Mouse (Mus musculus) E14TG2a.4 (cell line): ENCODE measurements at regions not wholly inside any gene's neighbourhood (a gene's known extent, or its start where the extent isn't known, plus 50 kb on each side); places are given as distances from the start of the nearest gene placed in this dataset.

Source experiments
- CTCF ChIP-seq: conservative IDR thresholded peaks from 2 replicates; pipeline ENCODE4 v1.5.1; 2014; ENCODE audit warnings: low read length
- POU5F1 ChIP-seq: IDR thresholded peaks from 2 replicates; pipeline ENCODE4 v1.6.1; 2014; ENCODE audit warnings: low read length, borderline replicate concordance

DNA sequence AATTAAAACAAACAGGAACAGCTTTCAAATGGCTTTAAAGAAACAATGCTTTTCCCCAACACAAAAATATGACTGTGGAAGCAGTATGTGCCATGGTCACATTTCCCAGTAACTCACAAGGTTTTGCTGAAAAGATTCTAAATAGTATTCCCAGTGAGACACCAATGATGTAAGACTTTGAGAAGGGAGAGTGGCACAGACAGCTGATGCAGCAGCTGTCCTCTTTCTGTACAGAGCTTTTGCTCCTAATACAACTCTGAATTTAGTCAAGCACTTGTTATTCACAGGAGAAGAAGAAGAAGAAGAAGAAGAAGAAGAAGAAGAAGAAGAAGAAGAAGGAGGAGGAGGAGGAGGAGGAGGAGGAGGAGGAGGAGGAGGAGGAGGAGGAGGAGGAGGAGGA is 1023.6 kb downstream of the 9330182O14Rik start:
- TF ChIP-seq CTCF (no peak), POU5F1 (no peak)
